Mouse (Mus musculus) ES-Bruce4 (cell line): Measurements from ENCODE around the gene Ccdc3.

Source experiments
- CTCF ChIP-seq: IDR thresholded peaks from one replicate; pipeline ENCODE4 v1.8.1; 2011; ENCODE audit warnings: low read depth, low read length
- EP300 ChIP-seq: IDR thresholded peaks from 2 replicates; pipeline ENCODE4 v1.6.1; 2011; ENCODE audit warnings: low read depth, low read length; ENCODE audit not compliant: insufficient read depth

GRCm38 (mm10) chr2:5132046-5132445 is 5.5 kb upstream of the Ccdc3 start:
- TF ChIP-seq CTCF: no peak
- no peak for TF ChIP-seq EP300
